Mouse (Mus musculus) MEL (cell line): Measurements from ENCODE around the gene Slc22a2. TPM values are rescaled to one million over a fixed set of nuclear protein-coding genes. Genes with fewer than 3 reads are reported as not detected.

Experiments used
- DNase-seq: peaks from one replicate; pipeline ENCODE4 v3.0.0; 2011; ENCODE audit warnings: low read depth, low spot score
- H3K27ac ChIP-seq: 2 replicates; pipeline ENCODE4 v1.5.1; 2012; ENCODE audit warnings: low read depth, mild to moderate bottlenecking, control low read depth, low read length, moderate library complexity; ENCODE audit not compliant: control insufficient read depth
- H3K27me3 ChIP-seq, 2 experiments: fragments of 150-350 bp in 1 of 2; sonication (generic) in 1 of 2; 2 replicates each; pipeline ENCODE4 v1.6.1; 2012; ENCODE audit warnings: low read length in 2 of 2, mild to moderate bottlenecking in 2 of 2, improper control_type of control experiment in 1 of 2, moderate library complexity in 1 of 2; ENCODE audit not compliant: insufficient read depth in 2 of 2, control insufficient read depth in 1 of 2
- H3K36me3 ChIP-seq, 2 experiments: 2 replicates each; pipeline ENCODE4 v1.6.1; 2012 to 2014; ENCODE audit warnings: low read length in 2 of 2, improper control_type of control experiment in 1 of 2, inconsistent platforms in 1 of 2, mild to moderate bottlenecking in 1 of 2; ENCODE audit not compliant: insufficient read depth in 2 of 2, control insufficient read depth in 1 of 2
- H3K4me1 ChIP-seq, 2 experiments: fragments of 150-350 bp in 1 of 2; sonication (generic) in 1 of 2; 2 replicates each; pipeline ENCODE4 v1.6.1; 2012; ENCODE audit warnings: low read length in 2 of 2, improper control_type of control experiment in 1 of 2, mild to moderate bottlenecking in 1 of 2; ENCODE audit not compliant: insufficient read depth in 2 of 2, control insufficient read depth in 1 of 2
- H3K4me3 ChIP-seq, 2 experiments: fragments of 150-350 bp in 1 of 2; sonication (generic) in 1 of 2; 2 replicates each; pipeline ENCODE4 v1.5.1; 2012; ENCODE audit warnings: low read depth in 2 of 2, low read length in 2 of 2, mild to moderate bottlenecking in 2 of 2, moderate library complexity in 2 of 2, control low read depth in 1 of 2, improper control_type of control experiment in 1 of 2; ENCODE audit not compliant: control insufficient read depth in 1 of 2, insufficient read depth in 1 of 2
- H3K79me2 ChIP-seq: 2 replicates; pipeline ENCODE4 v1.6.1; 2012; ENCODE audit warnings: mild to moderate bottlenecking, low read length, moderate library complexity; ENCODE audit not compliant: control insufficient read depth, poor library complexity, insufficient read depth
- H3K9ac ChIP-seq: 2 replicates; pipeline ENCODE4 v1.6.1; 2012; ENCODE audit warnings: low read depth, mild to moderate bottlenecking, control low read depth, low read length, moderate library complexity; ENCODE audit not compliant: control insufficient read depth, poor library complexity, severe bottlenecking
- H3K9me3 ChIP-seq: fragments of 150-350 bp; sonication (generic); replicated peaks from 2 replicates; pipeline ENCODE4 v1.6.1; 2012; ENCODE audit warnings: mild to moderate bottlenecking, low read length, improper control_type of control experiment, moderate library complexity; ENCODE audit not compliant: insufficient read depth
- CHD1 ChIP-seq: IDR thresholded peaks from 2 replicates; pipeline ENCODE4 v1.6.1; 2012; ENCODE audit warnings: low read depth, mild to moderate bottlenecking, inconsistent platforms, low read length, improper control_type of control experiment
- E2F4 ChIP-seq: IDR thresholded peaks from 2 replicates; pipeline ENCODE4 v1.6.1; 2011; ENCODE audit warnings: low read depth, low read length, improper control_type of control experiment, borderline replicate concordance
- EP300 ChIP-seq, 2 experiments: IDR thresholded peaks; 2 replicates each; pipeline ENCODE4 v1.6.1; 2011; ENCODE audit warnings: improper control_type of control experiment in 2 of 2, low read length in 2 of 2, low read depth in 1 of 2, mild to moderate bottlenecking in 1 of 2
- ETS1 ChIP-seq: IDR thresholded peaks from 2 replicates; pipeline ENCODE4 v1.6.1; 2012; ENCODE audit warnings: low read depth, mild to moderate bottlenecking, inconsistent platforms, low read length, improper control_type of control experiment, moderate library complexity
- GATA1 ChIP-seq: IDR thresholded peaks from 2 replicates; pipeline ENCODE4 v1.6.1; 2011; ENCODE audit warnings: low read depth, low read length, improper control_type of control experiment
- MAZ ChIP-seq: IDR thresholded peaks from 2 replicates; pipeline ENCODE4 v1.6.1; 2012; ENCODE audit warnings: low read depth, mild to moderate bottlenecking, inconsistent platforms, low read length, improper control_type of control experiment
- MXI1 ChIP-seq: IDR thresholded peaks from 2 replicates; pipeline ENCODE4 v1.6.1; 2011; ENCODE audit warnings: mild to moderate bottlenecking, low read depth, low read length, improper control_type of control experiment
- MYB ChIP-seq: IDR thresholded peaks from 2 replicates; pipeline ENCODE4 v1.6.1; 2011; ENCODE audit warnings: mild to moderate bottlenecking, low read depth, low read length, improper control_type of control experiment
- NELFE ChIP-seq: IDR thresholded peaks from 2 replicates; pipeline ENCODE4 v1.6.1; 2011; ENCODE audit warnings: low read depth, low read length, improper control_type of control experiment
- POLR2AphosphoS2 ChIP-seq: IDR thresholded peaks from 2 replicates; pipeline ENCODE4 v1.6.1; 2011; ENCODE audit warnings: low read length, improper control_type of control experiment
- RCOR1 ChIP-seq: IDR thresholded peaks from 2 replicates; pipeline ENCODE4 v1.6.1; 2012; ENCODE audit warnings: low read depth, mild to moderate bottlenecking, inconsistent platforms, low read length, improper control_type of control experiment
- TAL1 ChIP-seq: IDR thresholded peaks from 2 replicates; pipeline ENCODE4 v1.6.1; 2012; ENCODE audit warnings: mild to moderate bottlenecking, inconsistent platforms, low read length, moderate library complexity, mixed read lengths
- TBP ChIP-seq: IDR thresholded peaks from 2 replicates; pipeline ENCODE4 v1.8.0; 2011; ENCODE audit warnings: low read depth, low read length, improper control_type of control experiment
- ZKSCAN1 ChIP-seq: IDR thresholded peaks from 2 replicates; pipeline ENCODE4 v1.6.1; 2012; ENCODE audit warnings: low read depth, mild to moderate bottlenecking, inconsistent platforms, low read length, improper control_type of control experiment, moderate library complexity
- polyA plus RNA-seq, 2 experiments: library from polyadenylated mRNA; stranded (reverse) in 1 of 2; unstranded in 1 of 2; fragments of >175 nt in 1 of 2; fragments of >200 nt in 1 of 2; gene quantifications; 2 replicates each; pipeline versions ENCODE4 v1.2.1 to v1.2.4; 2012; ENCODE audit warnings: low replicate concordance in 2 of 2, low read depth in 1 of 2; ENCODE audit not compliant: insufficient read length in 2 of 2, insufficient read depth in 1 of 2, missing spikeins in 1 of 2
- total RNA-seq: library from RNA; depleted of rRNA; stranded (reverse); fragments of 300-350 nt; gene quantifications from 2 replicates; pipeline ENCODE4 v1.2.3, GENCODE M21; 2012

Gene Slc22a2
- total and polyA plus RNA-seq, 3 experiments, result not detected

DNA sequence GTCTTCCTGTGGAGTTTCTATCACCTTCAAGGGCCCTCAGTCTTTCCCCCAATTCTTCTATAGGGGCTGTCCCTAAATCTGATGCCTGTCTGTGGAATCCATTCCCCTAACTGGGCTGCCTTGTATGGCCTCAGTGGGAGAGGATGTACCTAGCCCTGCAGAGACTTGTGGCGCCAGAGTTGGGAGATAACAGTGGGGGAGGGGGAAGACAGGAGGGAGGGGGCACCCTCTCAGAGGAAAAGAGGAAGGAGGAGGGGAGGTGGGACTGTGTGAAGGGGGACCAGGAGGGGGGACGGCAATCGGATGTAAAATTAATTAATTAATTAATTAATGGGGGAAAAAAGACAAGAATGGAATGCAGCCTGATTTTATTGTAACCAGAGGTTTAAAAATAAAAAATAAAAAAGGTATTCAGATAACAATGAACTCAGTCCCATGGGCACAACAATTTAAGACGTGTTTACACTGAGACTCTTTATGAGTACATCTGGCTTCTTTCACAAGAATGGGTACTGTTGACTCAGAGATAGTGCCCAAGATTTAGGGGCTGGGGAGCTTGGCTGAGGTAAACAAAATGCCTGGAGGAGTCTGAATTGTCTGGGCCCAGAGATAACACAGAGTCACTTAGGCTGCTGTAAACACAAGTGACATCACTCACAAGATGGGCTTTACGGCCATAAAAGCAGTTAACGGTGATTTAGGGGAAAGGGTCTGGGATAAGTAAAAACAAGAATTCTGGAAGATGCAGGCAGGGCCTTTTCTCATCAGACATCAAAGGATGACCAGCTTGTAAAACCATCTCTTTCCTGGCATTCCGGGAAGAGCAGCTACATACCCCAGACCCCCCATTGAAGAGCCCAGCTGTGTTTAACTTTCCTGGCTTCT, 84.8 kb downstream of the Slc22a2 start:
- no peaks in the 10 kb centered on the region for H3K27me3 ChIP-seq
- TF ChIP-seq POLR2AphosphoS2, result no peak
- TF ChIP-seq TBP, result no peak
- no peak for TF ChIP-seq NELFE
- no peak for TF ChIP-seq E2F4
- 0 out of 2 replicates have a peak, but pooled peaks have one; percentile 26 for TF ChIP-seq RCOR1
- TF ChIP-seq MYB, result no peak
- TF ChIP-seq CHD1, result no peak
- peak; percentile 25 to 37; a peak in 2 of 4 replicates for TF ChIP-seq EP300 (IDR thresholded peaks at IDR 0.05; ENCODE audit: low read depth in 1 of 2, low read length in 2 of 2)
- TF ChIP-seq GATA1, result peak; percentile 42
- TF ChIP-seq MAZ, result peak; percentile 93
- TF ChIP-seq ETS1, result peak; percentile 39; the same call in 1 of the 2 replicates
- TF ChIP-seq TAL1, result peak; percentile 71
- peaks cover 0 to 7% of the 10 kb centered on the region in 2 experiments; a peak in 2 of 4 replicates for H3K4me1 ChIP-seq
- no peak overlapping the region for H3K9ac ChIP-seq
- no peak overlapping the region for H3K27ac ChIP-seq
- H3K4me3 ChIP-seq, result no peak overlapping the region
- peaks cover 0 to 5% of the 10 kb centered on the region in 2 experiments; a peak in 1 of 4 replicates for H3K36me3 ChIP-seq
- peak; percentile 70 for DNase-seq
- no peaks in the 10 kb centered on the region for H3K9me3 ChIP-seq
- H3K79me2 ChIP-seq, result no peaks in the 10 kb centered on the region

DNA sequence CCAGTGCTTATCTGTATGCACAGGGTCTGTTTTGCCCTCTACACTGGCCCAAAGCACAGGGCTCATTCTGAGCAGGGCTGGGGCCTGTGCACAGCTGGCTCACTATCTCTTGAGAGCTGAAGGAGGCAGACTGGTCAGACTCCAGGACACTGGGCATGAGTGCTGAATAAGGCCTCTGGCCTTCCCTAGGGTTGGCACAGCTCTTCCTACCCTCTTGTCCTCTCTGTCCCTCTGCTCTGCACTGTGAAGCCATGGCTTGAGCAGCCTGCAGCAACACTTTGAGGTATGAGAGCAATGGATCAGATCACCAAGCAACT, 85.4 kb downstream of the Slc22a2 start:
- Histone ChIP-seq H3K27ac (no peak overlapping the region), H3K4me1 (peaks cover 0 to 7% of the 10 kb centered on the region in 2 experiments; a peak in 2 of 4 replicates), H3K4me3 (no peak overlapping the region), H3K79me2 (no peaks in the 10 kb centered on the region), H3K9ac (no peak overlapping the region), H3K36me3 (peaks cover 0 to 5% of the 10 kb centered on the region in 2 experiments; a peak in 1 of 4 replicates), H3K9me3 (no peaks in the 10 kb centered on the region), H3K27me3 (no peaks in the 10 kb centered on the region)
- TF ChIP-seq MXI1, result no peak
- no peak for TF ChIP-seq MYB
- TF ChIP-seq TBP, result no peak
- TF ChIP-seq ZKSCAN1, result no peak
- DNase-seq, result peak; percentile 18
